Mouse (Mus musculus): ENCODE data around the gene Olfr1052.
"Not testable (repeated sequence)": the region's sequence is repeated elsewhere in the genome, so short reads cannot be mapped to it uniquely, and the experiment has no call there.

The Olfr1052 gene

GRCm38 (mm10) chr2:86292155-86292554, at the start of gene Olfr1052:
Gene Olfr1052 (plus strand): TSS chr2:86292455.
- no peak for DNase-seq

GRCm38 (mm10) chr2:86258228-86258627, 34.0 kb upstream of the Olfr1052 start, which contains the start of gene Olfr1049:
Gene Olfr1049 (minus strand): TSS chr2:86258328.
- not testable (repeated sequence) for DNase-seq

GRCm38 (mm10) chr2:86278988-86279387, 13.3 kb upstream of the Olfr1052 start, which contains the start of gene Olfr1051:
Gene Olfr1051 (minus strand): TSS chr2:86279088.
- not testable (repeated sequence) for DNase-seq

GRCm38 (mm10) chr2:86315184-86315583, 22.9 kb downstream of the Olfr1052 start, which contains the start of gene Olfr1053:
Gene Olfr1053 (minus strand): TSS chr2:86315284.
- no peak for DNase-seq

GRCm38 (mm10) chr2:86335333-86335732, 43.1 kb downstream of the Olfr1052 start, which contains the start of gene Olfr1054:
Gene Olfr1054 (minus strand): TSS chr2:86335433.
- DNase-seq, result no peak

Data from embryo, embryonic 11 days (tissue).